Mouse (Mus musculus): Measurements from ENCODE around the gene Psmd13. TPM values are rescaled to one million over a fixed set of nuclear protein-coding genes. Genes with fewer than 3 reads are reported as not detected.

Psmd13 gene
- total RNA-seq, 1 experiment from 2014 or later, result 184 TPM

DNA sequence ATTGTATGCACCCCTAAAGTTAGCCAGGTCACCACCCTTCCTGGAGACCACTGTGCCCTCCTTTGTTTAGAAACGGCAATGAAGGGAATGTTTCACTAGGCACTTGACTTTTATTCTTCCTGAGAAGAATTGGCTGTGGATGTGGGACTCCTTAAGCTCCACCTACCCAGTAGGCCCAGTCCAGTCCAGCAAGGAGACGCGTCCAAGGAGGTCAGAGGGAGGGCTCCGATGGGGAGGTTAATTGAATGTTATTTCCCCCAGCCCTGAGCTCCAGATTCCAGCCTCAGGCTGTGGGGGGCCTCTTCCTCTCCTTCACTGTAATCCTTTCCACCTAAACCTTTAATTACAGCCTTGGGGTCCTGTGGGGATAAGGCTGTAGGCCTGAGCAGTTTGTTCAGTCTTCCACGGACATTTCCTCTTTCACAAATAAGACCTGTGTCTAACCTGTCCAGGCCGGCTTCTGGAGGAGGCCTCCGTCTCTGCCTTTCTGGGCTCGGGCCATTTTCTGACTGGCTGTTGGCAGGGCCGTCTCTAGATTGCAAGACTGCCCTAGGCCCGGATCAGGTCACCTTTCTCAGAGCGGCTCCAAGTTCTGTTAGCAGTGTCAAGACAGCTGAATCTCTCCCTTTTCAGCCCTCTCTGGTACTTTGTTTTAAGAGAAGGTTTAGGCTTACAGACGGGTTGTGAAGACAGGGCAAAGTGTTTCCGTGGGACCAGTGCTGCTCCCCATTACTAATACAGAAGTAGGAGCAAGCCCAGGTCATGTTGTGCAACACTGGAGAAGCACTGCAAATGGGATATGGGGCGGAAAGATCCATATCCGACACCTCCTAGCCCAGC is 20.5 kb downstream of the Psmd13 start:
- no peak for ATAC-seq (replicated peaks; ENCODE audit: low read depth, poor library complexity, severe bottlenecking)

DNA sequence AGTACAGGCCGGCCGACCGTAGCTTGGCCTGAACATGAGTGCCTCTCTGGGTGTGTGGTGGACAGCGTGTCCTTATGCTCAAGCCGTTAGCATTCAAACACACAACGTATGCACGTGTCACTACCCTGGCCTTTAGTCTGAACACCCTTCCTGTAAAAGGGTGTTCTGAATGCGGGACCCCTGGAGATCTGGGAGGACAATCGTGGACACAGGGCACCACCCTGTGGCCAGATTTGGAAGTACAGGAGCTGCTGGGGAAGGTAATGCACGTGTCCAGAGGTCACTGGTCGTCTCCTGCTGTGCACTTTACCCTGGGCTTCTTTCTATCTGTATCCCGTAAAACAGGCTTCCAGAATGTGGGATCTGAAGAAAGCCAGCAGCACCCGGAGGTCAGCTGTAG is 21.4 kb downstream of the Psmd13 start:
- peak; percentile 86 for ATAC-seq (replicated peaks; ENCODE audit: low read depth, poor library complexity, severe bottlenecking)

DNA sequence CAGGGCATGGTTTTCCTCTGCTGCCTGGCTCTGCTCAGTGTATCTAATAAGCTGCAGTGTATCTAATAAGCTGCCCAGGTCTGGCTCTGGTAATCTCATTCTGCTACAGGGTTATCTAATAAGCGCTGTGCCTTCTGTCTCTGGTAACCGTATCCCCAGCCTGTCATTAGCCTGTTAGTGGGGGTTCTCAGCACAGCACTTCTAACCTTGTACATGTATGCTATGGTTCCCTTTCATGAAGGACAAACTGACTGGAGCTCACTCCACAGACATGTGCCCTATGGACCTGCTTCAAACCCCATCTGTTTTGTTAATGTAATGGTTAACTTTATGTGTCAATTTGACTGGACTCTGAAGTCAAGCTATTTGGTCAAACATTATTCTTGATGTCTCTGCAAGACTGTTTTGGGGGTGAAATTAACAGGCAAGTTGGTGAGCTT is 23.9 kb downstream of the Psmd13 start:
- no peak for ATAC-seq (replicated peaks; ENCODE audit: low read depth, poor library complexity, severe bottlenecking)

DNA sequence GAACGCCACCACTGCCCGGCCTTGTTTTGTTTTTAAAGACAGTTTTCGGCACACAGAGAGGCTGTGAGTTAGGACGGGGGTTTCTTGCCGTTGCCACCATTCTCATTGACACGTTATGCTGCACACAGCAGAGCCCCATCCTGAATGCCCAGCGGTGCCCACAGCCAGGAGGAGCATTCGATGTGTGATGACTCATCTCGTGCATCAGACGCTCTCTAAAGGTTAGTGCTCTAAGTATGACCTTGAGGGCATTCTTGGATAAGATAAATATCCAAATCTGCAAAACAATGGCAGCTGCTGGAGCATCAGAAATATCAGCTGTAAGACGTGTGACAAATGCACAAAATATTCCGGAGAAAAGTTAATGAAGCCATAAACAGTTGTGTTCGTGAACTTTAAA is 25.4 kb downstream of the Psmd13 start:
- ATAC-seq (replicated peaks; ENCODE audit: low read depth, poor library complexity, severe bottlenecking), result no peak

DNA sequence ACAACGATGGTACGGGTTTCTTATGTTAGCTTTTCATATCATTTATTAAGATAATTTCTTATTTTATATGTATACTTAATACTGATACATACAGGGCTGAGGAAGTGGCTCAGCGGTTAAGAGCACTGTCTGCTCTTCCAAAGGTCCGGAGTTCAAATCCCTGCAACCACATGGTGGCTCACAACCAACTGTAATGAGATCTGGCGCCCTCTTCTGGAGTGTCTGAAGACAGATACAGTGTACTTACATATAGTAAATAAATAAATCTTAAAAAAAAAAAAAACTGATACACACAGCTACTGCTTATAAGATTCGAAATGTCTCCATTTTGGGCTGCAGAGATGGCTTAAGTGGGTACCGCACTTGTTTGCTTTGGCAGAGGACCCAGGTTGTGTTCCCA is 25.9 kb downstream of the Psmd13 start:
- no peak for ATAC-seq (replicated peaks; ENCODE audit: low read depth, poor library complexity, severe bottlenecking)

DNA sequence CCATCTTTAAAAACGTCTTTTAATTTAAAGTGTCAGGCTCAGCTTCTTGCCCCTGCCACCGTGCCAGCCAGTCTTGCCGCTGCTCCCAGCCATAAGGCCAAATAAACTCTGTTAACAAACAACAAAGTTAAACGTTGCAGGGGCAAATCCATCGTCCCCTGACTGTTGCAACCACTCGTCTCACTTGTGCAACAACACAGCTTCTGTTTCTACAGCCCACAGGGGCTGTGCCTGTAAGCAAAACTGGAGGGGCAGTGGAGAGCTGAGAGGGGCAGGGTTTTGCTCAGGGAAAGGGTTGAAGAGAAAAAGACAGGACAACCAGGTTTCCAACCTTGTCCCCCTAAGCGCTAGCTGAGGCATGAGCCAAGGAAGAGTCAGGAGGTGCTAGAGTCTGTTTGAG is 26.4 kb downstream of the Psmd13 start:
- 0 out of 2 replicates have a peak, but pooled peaks have one; percentile 6 for ATAC-seq (replicated peaks; ENCODE audit: low read depth, poor library complexity, severe bottlenecking)

DNA sequence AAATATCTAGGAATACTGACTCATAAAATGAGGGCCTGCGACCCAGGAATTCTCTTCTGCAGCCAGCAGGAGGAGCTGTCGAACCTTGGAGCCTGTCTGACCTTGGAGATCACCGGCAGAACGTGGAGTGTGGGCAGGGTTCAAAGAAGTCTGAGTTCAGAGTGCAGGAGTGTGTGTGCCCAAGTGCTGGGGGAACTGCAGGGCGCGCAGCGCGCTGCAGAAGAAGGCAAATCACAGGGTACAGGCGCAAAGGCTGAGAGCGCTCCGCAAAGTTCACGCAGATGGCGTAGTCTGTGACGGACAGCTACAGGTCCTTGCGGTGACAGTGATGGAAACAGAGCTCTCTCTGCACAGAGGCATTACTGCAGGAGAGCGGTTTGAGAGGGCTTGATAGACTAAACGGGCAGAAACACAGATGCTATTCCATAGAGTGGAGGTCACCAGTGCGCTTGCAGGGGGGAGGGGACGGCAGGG is 26.9 kb downstream of the Psmd13 start:
- peak; percentile 98 for ATAC-seq (replicated peaks; ENCODE audit: low read depth, poor library complexity, severe bottlenecking)

DNA sequence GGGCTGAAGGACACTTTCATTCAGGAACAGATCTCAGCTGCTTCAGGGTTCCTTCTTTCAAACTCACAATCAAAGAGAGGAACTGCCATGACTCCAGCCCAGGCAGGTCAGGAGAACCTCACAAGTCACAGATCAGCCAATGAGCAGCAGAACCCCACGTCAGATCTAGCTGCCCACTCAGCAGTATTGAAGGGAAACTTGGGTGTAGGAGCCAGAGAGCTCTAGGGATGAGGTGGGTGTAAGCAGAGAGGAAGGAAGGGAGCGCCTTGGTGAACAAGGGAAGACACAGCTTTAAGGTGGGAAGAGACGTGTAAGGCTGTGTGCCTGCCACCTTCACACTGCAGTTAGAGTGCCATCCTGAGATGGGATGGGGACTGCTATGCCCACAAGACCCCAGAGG is 30.5 kb downstream of the Psmd13 start:
- ATAC-seq (replicated peaks; ENCODE audit: low read depth, poor library complexity, severe bottlenecking), result no peak

DNA sequence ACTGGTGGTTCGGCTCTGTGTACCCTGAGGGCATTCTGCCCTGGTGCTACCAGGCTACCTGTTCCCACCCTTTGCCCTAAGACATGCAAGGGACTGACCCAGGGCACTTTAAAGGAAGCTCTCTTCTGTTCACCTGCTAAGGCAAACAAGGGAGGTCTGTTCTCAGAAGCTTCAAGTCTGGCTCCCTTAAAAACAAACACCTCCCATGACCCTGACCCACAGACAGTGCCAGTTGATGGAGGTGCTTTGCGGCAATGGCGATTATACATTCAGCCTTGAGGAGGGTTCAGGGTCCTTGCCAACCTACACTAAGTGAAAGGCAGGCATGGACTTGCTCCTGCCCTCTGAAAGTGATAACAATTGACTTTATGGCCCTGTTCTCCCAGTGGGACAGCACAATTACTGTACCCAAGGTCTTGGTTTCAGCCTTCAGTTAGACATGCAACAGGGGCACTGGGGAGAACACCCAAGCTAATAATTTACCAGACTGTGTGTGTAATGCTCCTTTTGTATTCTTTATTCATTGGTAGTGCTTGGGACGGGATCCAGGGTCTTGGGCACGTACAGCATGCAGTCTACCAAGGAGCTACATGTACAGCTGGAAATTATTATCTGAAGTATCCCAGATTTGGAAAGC is 31.2 kb downstream of the Psmd13 start:
- ATAC-seq (replicated peaks; ENCODE audit: low read depth, poor library complexity, severe bottlenecking), result no peak

DNA sequence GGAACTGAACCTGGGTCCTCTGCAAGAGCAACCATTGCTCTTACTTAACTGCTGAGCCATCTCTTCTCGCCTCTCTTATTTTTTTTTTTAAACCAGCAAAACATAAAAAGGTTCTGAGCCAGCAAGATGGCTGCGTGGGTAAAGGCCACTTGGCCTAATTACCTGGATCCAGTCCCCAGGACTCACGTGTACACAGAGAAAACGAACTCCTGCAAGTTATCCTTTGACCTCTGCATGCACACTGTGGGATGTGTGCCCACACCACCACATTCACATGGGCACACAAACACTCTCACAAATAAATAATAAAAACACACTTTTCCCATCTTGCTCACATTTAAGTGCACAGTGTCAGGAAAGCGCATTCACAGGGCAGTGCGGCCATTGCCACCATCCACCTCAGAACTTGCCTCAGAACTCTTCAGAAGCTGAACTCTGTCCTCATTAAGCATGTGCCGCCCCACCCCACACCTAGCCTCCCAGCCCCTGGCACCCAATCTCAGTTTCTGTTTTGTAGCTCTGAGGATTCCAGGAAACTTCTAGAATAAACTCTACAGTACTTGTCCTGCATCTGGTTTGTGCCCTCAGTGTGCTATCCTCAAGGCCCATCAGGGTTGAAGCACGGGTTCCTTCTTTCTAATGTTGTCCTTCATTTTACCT is 32.4 kb downstream of the Psmd13 start:
- ATAC-seq (replicated peaks; ENCODE audit: low read depth, poor library complexity, severe bottlenecking), result no peak

DNA sequence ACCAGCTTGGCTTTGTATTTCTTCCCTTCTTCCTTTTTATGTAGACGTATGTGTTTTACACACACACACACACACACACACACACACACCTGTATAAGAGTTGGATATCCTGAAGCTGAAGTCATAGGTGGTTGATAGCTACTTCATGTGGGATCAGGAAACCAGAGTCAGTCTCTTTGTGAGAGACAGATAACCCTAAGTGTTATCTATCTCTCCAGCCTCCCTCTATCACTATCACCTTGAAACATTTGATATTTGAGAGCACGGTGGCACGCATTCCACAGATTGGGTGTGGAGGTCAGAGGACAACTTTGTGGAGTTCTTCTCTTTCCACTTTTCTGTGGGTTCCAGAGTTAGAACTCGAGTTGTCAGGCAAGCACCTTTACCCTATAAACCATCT is 38.1 kb downstream of the Psmd13 start:
- no peak for ATAC-seq (replicated peaks; ENCODE audit: low read depth, poor library complexity, severe bottlenecking)

DNA sequence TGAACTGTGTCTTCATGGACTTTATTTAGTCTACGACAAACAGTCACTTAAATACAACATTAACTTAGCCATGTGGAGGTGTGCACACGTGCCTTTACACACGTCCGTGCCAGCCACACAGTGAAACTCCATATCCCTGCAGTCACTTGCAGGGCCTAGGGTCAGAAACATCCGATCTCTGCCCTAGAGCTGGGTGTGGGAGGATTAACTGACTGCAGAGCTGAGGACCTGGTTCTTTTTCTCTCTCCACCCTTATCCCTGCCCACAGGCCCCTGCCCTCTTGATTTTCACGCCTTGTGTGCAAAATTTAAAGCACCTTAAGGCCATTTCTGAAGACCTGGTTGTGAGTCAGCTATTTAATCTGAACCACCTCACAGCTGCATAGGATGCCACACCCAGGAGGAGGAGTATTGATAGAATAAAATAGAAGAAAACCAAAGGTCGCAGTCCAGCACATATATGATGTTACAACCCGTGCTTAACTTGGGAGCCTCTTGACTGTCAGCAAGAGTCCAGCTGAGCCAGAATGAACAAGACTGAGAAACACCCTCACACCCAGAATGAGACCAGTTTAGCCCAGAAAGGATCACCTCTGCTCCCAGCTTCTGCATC is 38.8 kb downstream of the Psmd13 start, which contains the start of gene Nlrp6:
Gene Nlrp6 (plus strand): TSS at position 485 of the 612 bp plus-strand sequence.
- no peak for ATAC-seq (replicated peaks; ENCODE audit: low read depth, poor library complexity, severe bottlenecking)

DNA sequence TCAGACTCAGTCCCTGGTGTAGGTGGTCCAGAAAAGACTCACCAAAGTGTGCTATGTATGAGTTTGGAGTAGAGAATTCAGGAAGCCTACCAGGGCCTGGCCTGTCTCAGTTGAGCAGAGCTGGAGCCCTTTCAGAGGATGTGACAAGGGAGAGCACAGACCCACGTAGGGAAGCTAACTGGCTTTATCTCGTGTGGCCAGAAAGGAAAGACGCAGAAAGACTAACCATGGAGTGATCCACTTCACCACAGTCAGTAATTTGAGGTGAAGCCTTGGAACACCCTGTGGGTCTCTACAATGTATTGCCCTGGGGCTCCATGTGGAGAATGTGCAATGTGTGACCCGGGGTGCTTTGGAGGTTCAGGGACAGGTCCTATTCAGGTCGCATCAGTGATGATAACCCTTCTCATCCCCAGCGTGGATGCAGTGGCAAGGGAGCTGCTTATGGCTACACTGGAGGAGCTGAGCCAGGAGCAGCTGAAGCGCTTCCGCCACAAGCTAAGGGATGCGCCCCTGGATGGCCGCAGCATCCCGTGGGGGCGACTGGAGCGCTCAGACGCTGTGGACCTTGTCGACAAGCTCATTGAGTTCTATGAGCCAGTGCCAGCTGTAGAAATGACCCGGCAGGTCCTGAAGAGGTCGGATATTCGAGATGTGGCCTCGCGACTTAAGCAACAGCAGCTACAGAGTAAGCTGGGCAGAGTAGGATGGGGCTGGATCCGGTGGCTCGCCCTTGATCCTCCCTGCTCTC is 39.6 kb downstream of the Psmd13 start:
- peak; percentile 68 for ATAC-seq (replicated peaks; ENCODE audit: low read depth, poor library complexity, severe bottlenecking)

DNA sequence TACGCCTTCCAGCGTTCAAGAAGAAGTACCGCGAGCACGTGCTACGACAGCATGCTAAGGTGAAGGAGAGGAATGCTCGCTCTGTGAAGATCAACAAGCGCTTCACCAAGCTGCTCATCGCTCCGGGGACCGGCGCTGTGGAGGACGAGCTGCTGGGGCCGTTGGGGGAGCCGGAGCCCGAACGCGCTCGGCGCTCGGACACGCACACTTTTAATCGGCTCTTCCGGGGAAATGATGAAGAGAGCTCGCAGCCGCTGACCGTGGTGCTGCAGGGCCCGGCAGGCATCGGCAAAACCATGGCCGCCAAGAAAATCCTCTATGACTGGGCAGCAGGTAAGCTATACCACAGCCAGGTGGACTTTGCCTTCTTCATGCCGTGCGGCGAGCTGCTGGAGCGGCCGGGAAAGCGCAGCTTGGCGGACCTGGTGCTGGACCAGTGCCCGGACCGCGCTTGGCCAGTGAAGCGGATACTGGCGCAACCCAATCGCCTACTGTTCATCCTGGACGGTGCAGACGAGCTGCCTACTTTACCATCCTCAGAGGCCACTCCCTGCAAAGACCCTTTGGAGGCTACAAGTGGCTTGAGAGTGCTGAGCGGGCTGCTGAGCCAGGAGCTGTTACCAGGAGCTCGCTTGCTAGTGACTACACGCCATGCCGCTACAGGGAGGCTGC is 40.8 kb downstream of the Psmd13 start:
- peak; percentile 27 for ATAC-seq (replicated peaks; ENCODE audit: low read depth, poor library complexity, severe bottlenecking)

DNA sequence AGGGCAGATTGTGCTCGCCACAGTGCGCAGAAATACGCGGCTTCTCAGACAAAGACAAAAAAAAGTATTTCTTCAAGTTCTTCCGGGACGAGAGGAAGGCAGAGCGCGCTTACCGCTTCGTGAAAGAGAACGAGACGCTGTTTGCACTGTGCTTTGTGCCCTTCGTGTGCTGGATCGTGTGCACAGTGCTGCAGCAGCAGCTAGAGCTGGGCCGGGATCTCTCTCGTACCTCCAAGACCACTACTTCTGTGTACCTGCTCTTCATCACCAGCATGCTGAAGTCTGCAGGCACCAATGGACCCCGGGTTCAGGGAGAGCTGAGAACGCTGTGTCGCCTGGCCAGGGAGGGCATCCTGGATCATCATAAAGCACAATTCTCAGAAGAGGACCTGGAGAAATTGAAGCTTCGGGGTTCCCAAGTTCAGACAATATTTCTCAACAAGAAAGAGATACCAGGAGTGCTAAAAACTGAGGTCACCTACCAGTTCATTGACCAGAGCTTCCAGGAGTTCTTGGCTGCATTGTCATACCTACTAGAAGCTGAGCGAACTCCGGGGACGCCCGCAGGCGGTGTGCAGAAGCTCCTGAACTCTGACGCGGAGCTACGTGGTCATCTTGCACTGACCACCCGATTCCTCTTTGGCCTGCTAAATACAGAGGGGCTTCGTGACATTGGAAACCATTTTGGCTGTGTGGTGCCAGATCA is 41.5 kb downstream of the Psmd13 start:
- no peak for ATAC-seq (replicated peaks; ENCODE audit: low read depth, poor library complexity, severe bottlenecking)

DNA sequence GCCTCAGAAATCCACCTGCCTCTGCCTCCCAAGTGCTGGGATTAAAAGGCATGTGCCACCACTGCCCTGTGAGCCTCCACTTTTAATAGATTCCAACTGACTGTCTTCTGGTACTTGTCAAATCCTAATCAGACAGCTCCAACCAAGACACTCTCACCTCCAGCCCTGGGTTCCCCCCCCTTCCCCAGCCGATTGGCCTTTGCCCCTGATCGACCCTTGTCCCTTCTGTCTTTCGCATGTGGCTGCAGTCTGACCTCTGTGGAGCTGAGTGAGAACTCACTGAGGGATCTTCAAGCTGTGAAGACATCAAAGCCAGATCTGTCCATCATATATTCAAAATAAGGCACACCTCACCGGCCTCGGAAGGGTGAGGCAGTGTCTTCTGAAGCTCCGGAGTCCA is 45.4 kb downstream of the Psmd13 start:
- no peak for ATAC-seq (replicated peaks; ENCODE audit: low read depth, poor library complexity, severe bottlenecking)

DNA sequence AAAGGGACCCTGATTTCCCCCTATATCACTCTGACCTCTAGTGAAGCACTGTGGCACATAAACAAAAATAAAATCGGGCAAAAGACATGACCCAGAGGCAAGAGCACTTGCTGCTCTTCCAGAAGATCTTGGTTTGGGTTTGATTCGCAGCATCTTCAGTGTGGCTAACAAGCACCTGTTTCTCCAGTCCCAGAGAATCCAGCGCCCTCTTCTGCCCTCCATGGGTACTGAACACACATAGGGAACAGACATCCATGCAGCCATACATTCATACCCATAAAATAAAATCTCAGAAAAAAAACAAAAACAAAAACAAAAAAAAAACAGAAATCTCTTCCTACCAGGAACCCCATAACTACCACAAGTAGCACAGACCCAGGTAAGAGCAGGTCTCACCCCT is 56.7 kb downstream of the Psmd13 start:
- no peak for ATAC-seq (replicated peaks; ENCODE audit: low read depth, poor library complexity, severe bottlenecking)

DNA sequence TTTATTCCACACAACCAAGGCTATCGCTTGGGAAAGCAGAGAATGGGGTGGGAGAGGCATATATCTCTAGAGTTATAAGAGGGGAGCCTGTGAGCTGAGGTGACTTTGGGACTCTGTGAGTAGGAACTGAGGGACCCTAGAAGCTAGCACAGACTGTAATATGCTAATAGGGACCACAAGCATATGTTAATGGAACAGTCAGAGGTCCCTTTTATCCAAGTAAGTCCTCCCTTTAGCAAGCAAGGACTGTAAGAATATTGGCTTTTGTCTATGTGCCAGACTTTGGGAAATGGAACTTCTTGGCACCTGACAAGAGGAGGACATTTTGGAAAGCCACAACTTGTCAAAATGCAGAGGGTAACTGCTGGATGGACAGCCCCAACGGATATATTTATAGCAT is 57.1 kb downstream of the Psmd13 start:
- no peak for ATAC-seq (replicated peaks; ENCODE audit: low read depth, poor library complexity, severe bottlenecking)
